Mouse (Mus musculus): Measurements from ENCODE around the gene Prg4. TPM values are rescaled to one million over a fixed set of nuclear protein-coding genes. Genes with fewer than 3 reads are reported as not detected.

The Prg4 gene
- total RNA-seq, 1 experiment from 2014 or later = 2.6 TPM

DNA sequence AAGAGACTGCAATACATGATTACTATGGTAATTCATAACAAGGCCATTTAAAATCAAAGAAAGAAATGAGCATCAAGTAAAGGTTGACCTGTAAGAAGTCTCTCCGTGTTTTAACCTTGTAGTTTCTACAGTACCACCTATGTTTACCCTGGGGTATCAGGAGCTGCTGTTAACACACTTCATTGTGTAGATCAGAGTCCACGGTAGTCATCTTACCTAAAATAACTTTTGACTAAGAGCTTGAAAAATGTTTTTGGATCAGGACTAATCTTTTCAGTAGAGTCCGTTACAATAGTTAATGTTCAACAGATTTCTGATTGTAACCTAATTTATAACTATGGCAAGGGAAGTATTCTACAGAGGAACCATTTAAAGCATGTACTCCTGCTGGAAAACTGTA, 61.4 kb downstream of the Prg4 start:
- no peak for DNase-seq

DNA sequence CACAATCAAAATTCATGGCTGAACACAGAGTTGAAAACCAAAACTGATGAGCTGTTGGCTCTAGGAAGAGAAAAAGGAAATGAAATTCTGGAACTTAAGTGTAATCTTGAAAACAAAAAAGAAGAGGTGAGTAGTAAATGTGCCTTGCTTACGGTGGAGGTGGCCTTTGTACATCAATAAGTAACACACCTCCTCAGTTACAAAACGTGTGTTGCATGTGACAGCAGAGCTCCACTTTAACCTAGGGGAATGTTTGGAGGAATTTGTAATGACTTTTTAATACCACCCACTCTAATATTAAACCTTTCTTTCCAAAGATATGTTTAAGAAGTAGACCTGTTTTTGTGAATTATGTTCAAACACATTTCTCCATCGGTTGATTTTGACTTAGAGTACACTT, 62.1 kb downstream of the Prg4 start:
- no peak for DNase-seq

Other genes with a start within 250 kb of the Prg4 start
- gene Pdc, start 146.7 kb downstream of the Prg4 start, total RNA-seq (2021) = not detected in 2 replicates
- 130 and 184 TPM in 2 replicates for gene Tpr, start 73.3 kb downstream of the Prg4 start, total RNA-seq (2021)
- gene Odr4, start 73.1 kb downstream of the Prg4 start, total RNA-seq (2021) = 60.7 and 61.1 TPM in 2 replicates